20 mouse cellular contexts compared by ENCODE assay signal in genomic region chr5:24711615-24712014, GRCm38 (mm10). TPM values are rescaled to one million over a fixed set of nuclear protein-coding genes. Genes with fewer than 3 reads are reported as not detected.
A peak's percentile ranks its signal among the peaks of the same experiment; 100 is the strongest.
DNase-seq lines count a peak whose midpoint lies in the region; ATAC-seq and TF ChIP-seq lines count a peak whose summit lies in the region.
"Had no signal": no experiment of that assay in that cellular context is flagged by ENCODE, and none has a peak within 500 bp of the region (broad histone marks: within the 10 kb centered on the region; RNA-seq: fewer than 3 reads in every experiment).

No protein-coding gene starts in this region.

- TF ChIP-seq POLR2A in testis, adult 2 months (IDR thresholded peaks at IDR 0.05; ENCODE audit: control insufficient read depth, low read depth, low read length): no peak

- no peaks in the 10 kb centered on the region for H3K4me1 ChIP-seq in testis, adult 2 months (ENCODE audit: control insufficient read depth, insufficient read depth, low read length)
- H3K4me1 ChIP-seq: embryonic facial prominence, embryonic 12.5 days; forebrain, embryonic 15.5 days; limb, embryonic 12.5 days; neural tube, embryonic 12.5 days had no signal

- no peak overlapping the region for H3K4me3 ChIP-seq in left cerebral cortex, adult 2 months
- no peak overlapping the region for H3K4me3 ChIP-seq in testis, adult 2 months (ENCODE audit: control insufficient read depth, low read depth, low read length)
- H3K4me3 ChIP-seq: embryonic facial prominence, embryonic 12.5 days; forebrain, embryonic 15.5 days; heart, embryonic 13.5 days; limb, embryonic 12.5 days; lung, embryonic 15.5 days; neural tube, embryonic 12.5 days had no signal

- intact Hi-C loops in left cerebral cortex, adult 2 months (cut with DNase I): no loop called here

- H3K27me3 ChIP-seq in testis, adult 2 months (ENCODE audit: control insufficient read depth, insufficient read depth, low read length): no peaks in the 10 kb centered on the region
- H3K27me3 ChIP-seq: embryonic facial prominence, embryonic 12.5 days; forebrain, embryonic 15.5 days; heart, embryonic 13.5 days; limb, embryonic 12.5 days; lung, embryonic 15.5 days; neural tube, embryonic 12.5 days had no signal

- no peak for ATAC-seq in CD4-positive, CD25-positive, alpha-beta regulatory T cell, adult 4 months
- ATAC-seq: forebrain, embryonic 15.5 days had no signal

- H3K36me3 ChIP-seq in testis, adult 2 months (ENCODE audit: control insufficient read depth, insufficient read depth, low read length): peaks cover 2% of the 10 kb centered on the region

- DNase-seq in CD4-positive, CD25-positive, alpha-beta regulatory T cell, adult 2 months (ENCODE audit: low read depth, low spot score): peak; percentile 15
- no peak for DNase-seq in left cerebral cortex, adult 2 months (ENCODE audit: extremely low spot score in 1 of 2, low spot score in 2 of 2)
- DNase-seq in left cerebral cortex, adult 18-20 months (ENCODE audit: low spot score in 2 of 2): no peak
- no peak for DNase-seq in testis, postnatal 10 days (ENCODE audit: low spot score)
- no peak for DNase-seq in cerebellum, adult 18-20 months
- DNase-seq in adrenal gland, adult 18-20 months (ENCODE audit: low spot score in 2 of 2): no peak
- DNase-seq: adrenal gland, postnatal 14 days; cerebellum, adult 8-10 months; heart, postnatal 36 days had no signal

- no peak overlapping the region for H3K27ac ChIP-seq in left cerebral cortex, adult 2 months
- H3K27ac ChIP-seq in testis, adult 2 months (ENCODE audit: control insufficient read depth, insufficient read depth, low read depth, low read length): no peak overlapping the region
- H3K27ac ChIP-seq: embryonic facial prominence, embryonic 12.5 days; forebrain, embryonic 15.5 days; heart, embryonic 13.5 days; limb, embryonic 12.5 days; lung, embryonic 15.5 days; neural tube, embryonic 12.5 days had no signal

- TF ChIP-seq CTCF in left cerebral cortex, adult 2 months (IDR thresholded peaks at IDR 0.05): peak; percentile 13; the same call in 1 of the 2 replicates
- TF ChIP-seq CTCF in testis, adult 2 months (IDR thresholded peaks at IDR 0.05; ENCODE audit: control insufficient read depth, insufficient read depth, insufficient replicate concordance, low read depth, low read length): peak; percentile 51; the same call in 1 of the 2 replicates

RNA-seq across cellular contexts. Expression of gene Wdr86, which starts 18.9 kb away (rescaled TPM):
- under 1 TPM; 0.39 to 0.91 TPM for polyA plus RNA-seq in CD4-positive, CD25-positive, alpha-beta regulatory T cell, adult 4 months (2017; shearing (Covaris generic))
- under 1 TPM; 0.37 to 0.86 TPM for total RNA-seq in left cerebral cortex, adult 2 months (2021)
- 1 to 10 TPM in 1 of 2 experiments, under 1 TPM in 1; 0.56 to 1.0 TPM for total RNA-seq in left cerebral cortex, adult 18-20 months (2021)
- polyA plus RNA-seq in testis, adult 2 months (2012; rRNA removed): 0.78 and 1.0 TPM in 2 replicates
- 1 to 10 TPM in 1 of 2 experiments, under 1 TPM in 1; 0.42 to 1.1 TPM for total RNA-seq in adrenal gland, adult 18-20 months (2021)
- polyA plus RNA-seq: G1E had no signal

RNA-seq across cellular contexts. Expression of gene Nub1, which starts 26.3 kb away (rescaled TPM):
- 100 to 1,000 TPM in 1 of 2 experiments, 10 to 100 TPM in 1; 83.4 to 107 TPM for polyA plus RNA-seq in CD4-positive, CD25-positive, alpha-beta regulatory T cell, adult 4 months (2017; shearing (Covaris generic))
- 10 to 100 TPM; 74.2 to 77.3 TPM for total RNA-seq in left cerebral cortex, adult 2 months (2021)
- 10 to 100 TPM; 78.7 to 84.1 TPM for total RNA-seq in left cerebral cortex, adult 18-20 months (2021)
- 46.5 and 49.9 TPM in 2 replicates for polyA plus RNA-seq in testis, adult 2 months (2012; rRNA removed)
- 10 to 100 TPM; 50.1 to 62.0 TPM for total RNA-seq in adrenal gland, adult 18-20 months (2021)

RNA-seq across cellular contexts. Expression of gene Crygn, which starts 46.2 kb away (rescaled TPM):
- 1 to 10 TPM in 1 of 2 experiments, not detected in 1; 1.8 TPM for polyA plus RNA-seq in CD4-positive, CD25-positive, alpha-beta regulatory T cell, adult 4 months (2017; shearing (Covaris generic))
- 1 to 10 TPM in 1 of 2 experiments, not detected in 1; 2.0 TPM for total RNA-seq in left cerebral cortex, adult 2 months (2021)
- not detected for total RNA-seq in left cerebral cortex, adult 18-20 months (2021)
- polyA plus RNA-seq in testis, adult 2 months (2012; rRNA removed): not detected in 2 replicates
- 1 to 10 TPM in 1 of 2 experiments, not detected in 1; 2.3 TPM for total RNA-seq in adrenal gland, adult 18-20 months (2021)
- total RNA-seq: G1E; granulocyte monocyte progenitor cell, adult 5-6 weeks; heart, postnatal 36 days; megakaryocyte progenitor cell, adult 5-6 weeks had no signal
- polyA plus RNA-seq: limb, embryonic 12.5 days had no signal
